Mouse (Mus musculus) urinary bladder, postnatal 25 days (tissue): ENCODE data around the gene Fastkd5.
A peak's percentile ranks its signal among the peaks of the same experiment; 100 is the strongest.
"Not testable (repeated sequence)": the region's sequence is repeated elsewhere in the genome, so short reads cannot be mapped to it uniquely, and the experiment has no call there.

Experiments
- DNase-seq: peaks from one replicate; pipeline ENCODE4 v3.0.0; 2022; ENCODE audit warnings: low spot score

The Fastkd5 gene

DNA sequence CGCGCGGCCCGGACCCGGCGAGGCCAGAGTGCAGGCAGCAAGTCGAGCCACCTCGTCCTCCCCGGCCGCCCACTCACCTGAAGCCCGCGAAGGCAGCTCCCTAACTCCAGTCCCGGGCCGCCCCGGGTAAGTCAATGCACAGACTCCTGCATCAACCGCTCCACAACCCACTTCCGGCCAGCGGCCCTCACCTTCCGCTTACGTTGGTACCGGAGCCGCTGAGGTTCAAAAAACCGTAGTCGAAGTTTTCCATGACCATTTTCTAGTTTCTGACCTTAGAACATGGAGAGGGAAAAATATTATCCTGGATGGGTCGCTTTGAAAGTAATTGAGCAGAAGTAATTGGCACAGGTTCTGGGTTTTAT, at the start of gene Fastkd5, which contains the start of gene Ubox5:
Gene Fastkd5 (minus strand): TSS at position 189 of the 365 bp plus-strand sequence.
Gene Ubox5 (minus strand): TSS at position 200 of the 365 bp plus-strand sequence.
- peak; percentile 92 for DNase-seq

DNA sequence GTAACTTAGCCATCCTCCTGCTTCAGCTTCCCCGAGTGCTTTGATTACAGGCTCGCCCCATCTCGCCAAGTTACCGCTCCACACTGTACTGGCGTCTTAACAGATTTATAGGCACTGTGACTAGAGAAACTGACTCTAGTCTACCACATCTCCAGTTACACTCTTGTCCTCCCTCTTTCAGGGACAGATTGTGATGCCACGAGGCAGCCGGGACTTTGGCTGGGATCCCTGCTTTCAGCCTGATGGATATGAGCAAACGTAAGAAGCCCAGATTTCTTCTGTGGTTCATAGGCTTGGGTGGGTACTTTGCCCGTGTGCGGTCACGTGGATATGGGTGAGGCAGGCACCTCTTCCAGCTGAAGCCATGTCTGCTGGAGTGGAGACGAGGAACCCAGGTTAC, 49.3 kb upstream of the Fastkd5 start:
- DNase-seq: no peak

DNA sequence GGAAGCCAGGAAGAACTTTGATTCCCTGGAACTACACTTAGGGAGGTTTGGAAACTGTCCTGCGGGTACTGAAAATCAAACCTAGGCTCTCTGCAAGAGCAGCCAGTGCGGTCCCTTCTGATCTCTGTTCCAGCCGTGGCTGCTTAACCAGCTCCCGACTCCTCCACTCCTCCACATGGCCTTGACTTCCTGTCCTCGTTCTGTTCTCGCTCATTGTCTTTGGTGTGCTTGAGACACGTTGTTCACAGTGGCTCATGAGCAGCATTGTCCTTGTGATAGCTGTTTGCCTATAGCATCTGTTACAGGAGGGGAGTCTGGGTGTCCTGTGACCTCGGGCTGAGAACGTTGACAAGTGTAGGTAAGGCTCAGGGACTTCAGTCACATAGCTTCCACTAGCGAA, 47.4 kb upstream of the Fastkd5 start:
- no peak for DNase-seq

DNA sequence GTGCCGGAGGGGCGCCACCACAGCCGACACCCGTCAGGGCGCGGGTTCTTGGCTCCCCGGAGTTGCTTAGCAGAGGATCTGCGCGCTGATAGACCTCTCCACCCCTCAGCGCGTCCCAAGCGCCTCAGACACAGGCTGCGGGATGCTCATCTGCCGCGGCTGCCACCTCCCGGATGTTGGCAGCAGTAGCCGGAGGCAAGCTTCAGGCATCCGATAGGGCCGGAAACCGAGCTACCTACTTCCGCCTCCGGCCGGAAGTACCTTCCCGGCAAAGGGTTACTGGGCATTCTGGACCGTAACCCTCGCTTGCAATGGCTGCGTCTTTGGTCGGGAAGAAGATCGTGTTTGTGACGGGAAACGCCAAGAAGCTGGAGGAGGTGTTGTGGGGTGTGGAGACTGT, 37.7 kb upstream of the Fastkd5 start, which contains the start of gene Itpa:
Gene Itpa (plus strand): TSS at position 52 of the 400 bp plus-strand sequence.
- DNase-seq: peak; percentile 71

DNA sequence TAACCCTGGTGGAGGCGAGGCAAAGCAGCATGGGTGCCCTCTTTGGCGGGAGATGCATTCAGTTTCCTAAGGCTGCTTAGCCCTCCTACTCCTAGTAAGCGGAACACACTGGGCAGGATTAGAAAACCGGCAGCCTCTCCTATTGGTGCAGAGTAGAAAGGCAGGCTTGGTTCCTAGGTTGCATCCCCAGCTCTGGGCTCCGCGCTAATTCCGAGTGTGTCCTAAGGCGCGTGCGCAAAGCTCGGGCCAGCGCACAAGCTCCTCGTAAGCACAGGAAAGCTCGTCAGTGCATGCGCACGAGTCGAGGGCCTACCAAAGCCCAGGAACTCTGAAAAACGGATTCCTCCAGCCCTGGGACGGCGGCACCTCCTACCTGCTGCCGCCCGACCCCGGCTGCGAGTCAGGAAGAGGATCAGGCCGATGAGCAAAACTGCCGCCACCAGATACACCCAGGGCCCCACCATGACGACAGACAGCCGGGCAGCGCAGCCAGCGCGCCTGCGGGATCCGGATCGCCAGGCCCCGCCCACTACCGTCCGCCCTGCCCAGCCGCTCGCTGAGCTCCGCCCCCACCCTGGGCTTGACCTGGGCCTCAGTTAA, 34.4 kb upstream of the Fastkd5 start, which contains the start of gene Ddrgk1:
Gene Ddrgk1 (minus strand): TSS at position 558 of the 600 bp plus-strand sequence.
- DNase-seq: peak; percentile 89

DNA sequence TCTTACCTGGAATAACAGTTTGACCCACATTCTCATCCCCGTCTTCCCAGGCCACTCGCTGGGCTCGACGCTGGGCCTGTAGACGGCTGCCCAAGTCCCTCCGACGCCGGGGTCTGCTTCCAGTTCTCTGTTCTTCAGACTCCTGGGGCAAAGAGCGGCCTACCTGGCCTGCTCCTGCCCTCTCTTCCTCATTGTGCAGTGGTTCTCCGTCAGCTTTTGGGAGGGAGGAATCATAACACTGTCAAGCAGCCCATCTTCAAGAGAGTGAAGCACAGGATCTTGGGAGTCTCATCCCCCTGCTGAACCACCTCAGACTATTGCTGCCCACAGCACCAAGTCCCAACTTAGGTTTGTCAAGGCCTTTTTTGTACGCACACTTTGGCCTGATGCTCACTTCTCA, 33.5 kb upstream of the Fastkd5 start:
- DNase-seq: no peak

DNA sequence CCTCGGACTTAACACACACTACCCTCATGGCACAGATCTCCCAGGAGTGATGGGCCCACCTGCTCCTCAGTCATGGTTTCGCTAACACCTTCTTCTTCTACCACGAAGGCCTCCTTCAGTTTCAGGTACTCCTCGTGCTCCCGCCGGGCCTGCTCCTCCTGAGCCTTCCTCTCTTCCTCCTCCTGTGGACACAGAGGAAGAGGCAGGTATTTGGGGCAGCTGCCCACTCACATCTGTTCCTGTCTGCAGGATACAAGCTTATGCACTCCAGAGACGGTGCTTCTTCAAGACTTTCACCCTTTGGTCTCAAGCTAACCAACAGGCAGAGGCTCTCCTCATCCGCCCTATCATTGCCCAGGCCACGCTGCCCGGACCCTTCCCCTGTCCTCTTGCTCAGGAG, 28.7 kb upstream of the Fastkd5 start:
- DNase-seq: no peak

DNA sequence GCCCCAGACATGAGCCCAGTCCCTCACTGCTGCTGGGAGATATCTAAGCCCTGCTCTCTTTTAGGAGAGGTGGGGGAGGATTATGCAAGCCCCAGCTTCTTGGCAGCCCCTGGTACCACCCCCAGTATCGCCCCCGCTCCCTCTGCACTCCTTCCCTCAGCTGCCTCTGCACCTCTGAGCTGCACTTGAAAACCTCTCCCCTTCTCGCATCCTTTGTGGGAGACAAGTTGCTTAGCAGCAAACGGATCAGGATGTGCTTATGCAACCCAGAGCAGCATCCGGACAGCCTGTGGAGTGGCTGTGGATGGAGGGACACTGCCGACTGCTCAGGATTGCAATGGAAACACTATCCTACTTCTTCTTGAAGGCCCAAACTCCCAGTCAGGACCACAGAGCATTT, 27.7 kb upstream of the Fastkd5 start:
- DNase-seq: no peak

DNA sequence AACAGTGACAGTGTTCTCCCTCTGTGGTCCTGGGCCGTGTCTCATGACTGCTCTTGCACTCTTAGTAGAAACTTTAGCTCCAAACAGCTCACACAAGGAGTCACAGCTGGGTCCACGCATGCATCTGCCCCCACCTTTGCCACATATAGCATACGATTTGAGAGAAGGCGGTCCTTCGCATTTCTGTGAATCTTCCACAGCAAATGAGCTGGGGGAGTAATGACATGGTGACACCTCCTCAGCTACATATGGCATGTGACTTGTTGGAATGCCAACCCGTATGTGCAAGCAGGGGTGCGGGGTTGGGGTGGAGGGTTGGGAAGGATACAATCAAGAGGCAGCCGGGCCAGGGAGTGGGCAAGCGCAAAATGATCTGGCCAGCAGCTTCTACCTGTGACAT, 26.7 kb upstream of the Fastkd5 start:
- DNase-seq: no peak

DNA sequence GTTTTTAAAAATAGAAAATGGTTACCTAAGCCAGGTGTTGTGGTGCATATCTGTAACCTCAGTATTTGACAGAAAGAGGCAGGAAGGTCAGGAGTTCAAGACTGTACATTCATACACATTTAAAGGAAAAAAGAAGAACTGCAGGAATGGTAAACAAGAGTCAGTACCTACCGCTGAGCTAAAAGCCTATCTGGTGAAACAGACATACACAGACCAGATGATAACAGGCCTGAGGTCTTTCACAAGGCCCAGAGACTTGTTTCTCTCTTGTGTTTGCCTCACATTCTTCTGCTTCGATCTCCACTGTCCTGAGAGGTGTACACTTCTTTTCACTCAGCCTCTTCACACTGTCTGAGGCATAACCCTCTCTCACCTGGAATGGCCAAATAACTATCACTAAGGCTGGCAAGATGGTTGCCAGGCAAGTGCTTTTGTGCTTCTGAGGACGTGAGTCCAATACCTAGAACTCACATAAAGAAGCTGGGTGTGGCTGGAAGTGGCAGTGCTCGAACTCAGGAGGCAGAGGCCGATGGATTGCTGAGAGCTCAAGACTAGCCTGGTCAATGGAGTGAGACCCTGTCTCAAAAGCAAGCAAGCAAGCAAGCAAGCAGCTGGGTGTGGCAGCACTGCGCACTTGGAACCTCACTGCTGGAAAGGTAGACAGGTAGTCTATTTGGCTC, 26.0 kb upstream of the Fastkd5 start:
- DNase-seq: no peak

DNA sequence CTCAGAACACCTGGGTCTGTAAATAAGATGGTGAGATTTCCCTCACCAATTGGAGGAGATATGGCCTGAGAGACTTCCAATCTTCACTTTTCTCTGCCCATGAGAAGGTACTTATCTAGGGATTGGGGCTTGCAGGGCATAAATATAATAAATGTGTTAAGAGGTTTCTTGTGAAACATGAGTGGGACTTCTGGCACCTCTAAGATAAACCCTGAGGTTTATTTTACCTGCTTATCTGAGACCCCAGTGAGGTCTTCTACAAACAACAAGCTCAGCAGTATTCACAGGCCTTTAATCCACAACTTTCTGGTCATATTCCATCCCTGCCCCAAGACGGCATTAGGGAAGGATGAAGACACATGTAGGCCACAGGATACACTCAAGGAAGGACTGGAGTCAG, 23.9 kb upstream of the Fastkd5 start:
- DNase-seq: no peak

DNA sequence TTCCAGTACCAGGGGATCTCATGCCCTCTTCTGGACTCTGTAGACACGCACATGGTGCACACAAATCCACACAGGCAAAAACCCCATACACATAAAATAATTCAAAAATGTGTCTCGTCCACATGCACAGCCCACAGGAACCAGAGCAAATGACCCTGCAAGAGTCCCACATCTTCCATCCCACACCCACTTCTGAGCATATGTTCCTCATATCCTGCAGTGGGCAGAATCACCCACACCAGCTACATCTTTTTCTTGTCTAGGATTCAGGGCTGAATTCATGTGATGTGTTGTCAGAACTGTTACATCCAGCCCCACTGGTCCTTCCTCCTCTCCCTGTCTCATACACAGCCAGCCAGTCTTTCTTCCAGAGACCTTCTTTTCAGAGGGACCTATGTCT, 23.5 kb upstream of the Fastkd5 start:
- DNase-seq: no peak

DNA sequence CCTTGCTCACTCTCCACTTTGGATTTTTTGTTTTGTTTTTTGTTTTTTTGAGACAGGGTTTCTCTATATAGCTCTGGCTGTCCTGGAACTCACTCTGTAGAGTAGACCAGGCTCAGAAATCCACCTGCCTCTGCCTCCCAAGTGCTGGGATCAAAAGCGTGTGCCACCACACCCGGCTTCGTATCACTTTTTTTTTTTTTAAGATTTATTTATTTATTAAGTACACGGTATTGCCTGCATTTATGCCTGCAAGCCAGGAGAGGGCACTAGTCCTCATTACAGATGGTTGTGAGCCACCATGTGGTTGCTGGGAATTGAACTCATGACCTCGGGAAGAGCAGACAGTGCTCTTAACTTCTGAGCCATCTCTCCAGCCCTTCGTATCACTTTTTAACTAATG, 19.2 kb upstream of the Fastkd5 start:
- DNase-seq: not testable (repeated sequence)

DNA sequence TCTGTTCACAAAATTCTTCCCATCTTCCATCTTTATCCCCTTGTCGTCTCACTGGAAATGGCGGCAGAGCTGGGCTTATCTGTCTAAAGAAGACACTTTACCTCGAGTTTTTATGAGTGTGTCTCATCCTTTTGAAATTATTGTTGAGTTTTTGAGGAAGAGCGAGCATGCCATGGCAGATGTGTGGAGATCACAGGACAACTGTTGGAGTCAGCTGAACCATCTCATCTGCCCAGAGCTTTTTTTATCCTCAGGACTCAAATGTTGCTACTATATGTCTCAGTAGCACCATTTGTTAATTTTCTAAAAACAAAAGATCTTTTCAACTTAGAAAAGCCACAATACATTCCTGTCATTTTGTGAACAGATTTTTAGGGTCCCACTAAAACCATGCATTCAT, 15.4 kb upstream of the Fastkd5 start:
- DNase-seq: no peak

DNA sequence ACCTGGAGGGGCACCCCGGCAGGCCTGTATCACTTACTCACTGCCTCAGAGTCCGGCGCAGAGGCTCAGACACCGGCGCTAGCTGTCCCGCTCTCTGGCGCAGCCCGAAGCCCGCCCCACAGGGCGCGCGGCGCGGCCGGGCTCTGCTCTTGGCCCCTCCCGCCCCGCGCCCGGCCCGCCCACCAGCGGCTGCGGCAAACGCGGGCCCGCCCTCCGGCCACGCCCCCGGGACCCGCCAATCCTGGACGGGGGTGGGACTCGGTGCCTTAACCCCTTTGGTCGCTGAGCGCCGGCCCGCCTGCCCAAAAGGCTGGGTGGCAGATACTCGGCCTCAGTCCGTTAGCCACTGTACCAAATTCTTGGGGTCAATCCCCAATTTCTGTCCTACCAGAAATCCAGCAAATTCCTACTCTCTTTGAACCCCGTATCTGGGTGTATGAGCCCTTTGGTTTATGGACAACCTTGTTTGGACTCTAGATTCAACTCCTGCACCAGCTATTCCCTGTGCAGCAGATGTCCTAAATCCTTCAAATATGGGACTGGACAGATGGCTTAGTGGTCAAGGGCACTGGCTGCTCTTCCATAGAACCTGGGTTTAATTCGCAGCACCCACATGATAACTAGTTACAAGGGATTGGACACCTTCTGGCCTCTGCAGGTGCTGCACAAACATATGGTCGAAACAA, 13.0 kb upstream of the Fastkd5 start, which contains the start of gene Lzts3:
Gene Lzts3 (minus strand): TSS at position 120 of the 686 bp plus-strand sequence.
- DNase-seq: peak; percentile 94

DNA sequence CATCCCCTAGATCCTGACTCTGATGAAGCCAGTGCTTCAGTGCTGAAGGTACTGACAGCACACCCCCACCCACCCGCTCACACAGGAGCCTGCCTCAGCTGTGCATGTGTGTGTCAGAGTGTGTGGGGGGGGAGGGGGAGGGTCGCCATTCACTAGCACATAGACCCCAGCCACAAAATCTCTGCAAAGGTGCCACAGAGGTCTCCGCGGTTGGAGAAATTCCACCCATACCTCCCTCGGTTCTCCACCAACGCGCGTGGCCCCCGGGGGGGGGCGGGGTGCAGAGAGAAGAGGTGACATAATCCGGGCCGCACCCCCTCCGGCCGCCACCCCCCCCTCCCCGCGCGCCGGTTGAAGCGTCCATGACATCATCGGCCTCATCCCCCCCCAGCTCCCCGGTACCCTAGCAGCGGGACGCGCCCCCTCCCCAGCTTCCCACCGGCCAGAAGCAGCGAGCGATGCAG, 12.4 kb upstream of the Fastkd5 start:
- no peak for DNase-seq

DNA sequence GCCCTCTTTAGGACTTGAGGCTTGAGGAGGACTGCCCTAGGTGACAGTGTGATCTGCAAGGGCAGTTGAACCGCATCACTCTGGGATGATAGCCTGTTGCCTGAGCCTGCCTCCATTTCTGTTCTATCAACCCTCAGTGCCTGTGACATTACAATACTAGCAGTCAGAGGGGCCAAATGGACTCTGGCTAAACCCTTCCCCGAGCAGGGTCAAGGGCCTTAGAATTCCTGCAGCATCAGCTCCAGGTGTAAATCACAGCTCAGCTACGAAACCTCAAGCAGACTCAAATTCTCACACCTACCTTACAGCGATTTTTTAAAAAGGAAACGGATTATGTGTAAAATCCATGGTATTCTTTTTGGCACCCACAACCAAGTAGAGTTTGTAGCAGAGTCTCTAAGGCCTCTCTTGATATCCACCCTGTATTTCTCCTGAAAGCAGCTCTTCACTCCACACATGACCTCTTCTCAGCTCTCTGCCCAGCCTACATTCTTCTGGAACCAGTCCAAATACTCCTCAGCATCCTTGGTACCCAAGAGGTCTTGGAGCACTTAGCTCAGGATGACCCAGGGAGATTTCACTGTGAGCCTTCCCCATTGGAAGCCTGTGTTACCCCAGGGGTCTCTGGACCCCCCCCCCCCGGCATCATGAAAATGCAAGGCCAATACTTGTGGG, 11.7 kb upstream of the Fastkd5 start:
- no peak for DNase-seq

DNA sequence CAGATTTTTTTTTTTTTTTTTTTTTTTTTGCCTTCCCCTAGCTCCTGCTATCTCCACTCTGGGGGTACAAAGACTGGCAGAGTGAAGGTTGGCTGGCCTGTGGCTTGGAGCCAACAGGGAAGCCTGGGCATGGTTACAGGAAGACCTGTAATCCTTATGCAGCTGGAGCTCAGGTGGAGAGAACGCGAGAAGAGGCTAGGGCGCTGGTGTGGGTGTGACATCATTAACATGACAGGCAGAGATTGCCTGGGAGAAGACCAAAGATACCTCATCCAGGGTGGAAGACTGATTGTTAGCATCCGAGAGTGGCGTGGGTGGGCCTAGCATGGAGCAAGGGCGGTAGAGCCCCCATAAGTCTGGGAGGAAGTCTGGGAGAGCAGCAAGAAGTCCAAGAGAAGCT, 9.4 kb upstream of the Fastkd5 start:
- no peak for DNase-seq

DNA sequence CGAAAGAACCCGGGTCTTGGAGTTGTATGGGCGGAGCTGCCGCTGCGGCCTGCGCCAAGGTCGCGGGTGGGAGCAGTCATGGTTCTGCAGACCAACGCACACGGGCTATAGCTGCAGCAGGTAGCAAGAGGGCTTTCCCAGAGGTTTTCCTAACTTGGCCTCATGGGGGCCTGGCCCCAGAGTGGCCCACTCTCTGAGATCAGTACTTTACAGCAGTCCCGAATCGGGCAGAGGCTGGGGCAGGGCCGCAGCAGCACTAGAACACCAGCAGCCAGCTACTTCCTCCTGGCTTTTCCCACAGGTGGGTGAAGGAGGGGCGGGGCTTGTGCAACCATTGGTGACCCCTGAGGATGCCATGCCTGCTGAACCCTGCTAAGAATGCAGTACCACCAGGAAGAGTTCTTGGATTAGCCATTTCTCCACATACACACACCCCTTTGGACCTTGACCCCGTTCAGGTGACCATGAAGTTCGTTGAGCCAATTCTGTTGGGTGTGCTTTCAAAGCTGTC, 8.3 kb upstream of the Fastkd5 start:
- no peak for DNase-seq

DNA sequence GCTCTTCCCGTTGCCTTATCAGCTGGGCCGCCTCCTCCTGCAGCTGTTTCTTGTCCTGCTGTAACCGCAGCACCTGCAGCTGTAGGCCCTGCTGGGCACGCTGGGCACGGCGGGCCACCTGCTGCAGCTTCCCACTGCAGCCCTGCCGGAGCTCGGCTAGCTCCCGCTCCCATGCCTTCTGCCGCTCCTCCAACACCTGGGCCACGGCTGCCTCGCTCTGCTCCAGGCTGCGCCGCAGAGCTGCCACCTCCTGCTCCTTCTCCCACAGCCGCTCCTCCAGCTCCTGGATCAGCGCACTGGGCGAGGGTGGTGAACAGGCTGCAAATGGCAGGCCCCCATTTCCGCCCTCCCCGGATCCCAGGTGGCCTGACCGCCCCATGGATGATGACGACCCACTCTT, 6.0 kb upstream of the Fastkd5 start:
- no peak for DNase-seq

DNA sequence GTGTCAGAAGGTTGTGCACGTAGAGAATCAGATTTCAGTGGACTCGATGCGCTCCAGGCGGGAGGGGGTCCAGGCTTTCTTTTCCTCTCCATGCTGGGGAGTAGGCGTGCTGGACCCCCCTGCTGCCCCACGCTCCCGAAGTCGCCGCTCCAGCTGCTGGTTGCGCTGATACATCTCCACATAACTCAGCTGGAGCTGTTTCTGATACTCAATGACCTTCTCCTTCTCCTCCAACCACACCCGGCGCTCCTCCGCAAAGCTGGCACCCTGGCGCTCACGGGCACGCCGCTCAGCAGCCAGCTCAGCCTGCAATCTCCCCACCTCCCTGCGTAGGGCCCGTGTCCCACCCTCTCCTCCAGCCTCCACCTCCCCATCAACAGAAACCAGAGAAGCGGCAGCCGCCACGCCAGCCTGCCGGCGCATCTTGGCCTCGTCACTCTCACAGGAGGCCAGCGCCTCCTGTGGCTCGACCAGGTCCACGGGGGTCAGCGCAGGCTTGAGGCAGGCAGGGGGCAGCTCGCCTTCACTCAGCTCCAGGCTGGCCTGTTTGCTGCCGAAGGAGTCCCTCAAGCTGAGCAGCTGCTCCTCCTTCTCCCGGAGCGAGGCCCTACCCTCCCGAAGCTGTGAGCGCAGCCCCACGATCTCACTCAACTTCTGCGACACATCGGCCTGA, 5.0 kb upstream of the Fastkd5 start:
- DNase-seq: peak; percentile 14
